Mouse (Mus musculus): ENCODE measurements around the gene Olfr619. TPM values are rescaled to one million over a fixed set of nuclear protein-coding genes. Genes with fewer than 3 reads are reported as not detected.

Gene Olfr619
- polyA plus RNA-seq (2015; fragmentation: Nextera tagmentation; extraction: Ambion mirVana), result not detected in 2 replicates

GRCm38 (mm10) chr7:103600275-103600674 is at the start of gene Olfr619:
Gene Olfr619 (plus strand): TSS chr7:103600575.
- Histone ChIP-seq H3K27ac (ENCODE audit: low read length) (no peak within 1 kb of the TSS), H3K9me3 (replicated peaks; ENCODE audit: control insufficient read depth, low read length, poor library complexity, severe bottlenecking) (no peaks in the 10 kb centered on the region), H3K27me3 (ENCODE audit: control insufficient read depth, insufficient read depth, low read depth, low read length) (no peaks in the 10 kb centered on the region), H3K36me3 (ENCODE audit: control insufficient read depth, insufficient read depth, low read length) (no peaks in the 10 kb centered on the region), H3K4me1 (ENCODE audit: control insufficient read depth, insufficient read depth, low read length) (no peaks in the 10 kb centered on the region), H3K9ac (ENCODE audit: low read depth, low read length) (no peak within 1 kb of the TSS), H3K4me3 (ENCODE audit: low read depth, low read length) (no peak within 1 kb of the TSS), H3K4me2 (ENCODE audit: low read length) (no peak within 1 kb of the TSS)
- ATAC-seq, result no peak

GRCm38 (mm10) chr7:103555779-103556178 is 44.6 kb upstream of the Olfr619 start, which contains the start of gene Olfr615:
Gene Olfr615 (plus strand): TSS chr7:103556079.
- Histone ChIP-seq H3K9ac (ENCODE audit: low read depth, low read length) (no peak within 1 kb of the TSS), H3K4me2 (ENCODE audit: low read length) (no peak within 1 kb of the TSS), H3K9me3 (replicated peaks; ENCODE audit: control insufficient read depth, low read length, poor library complexity, severe bottlenecking) (no peaks in the 10 kb centered on the region), H3K4me1 (ENCODE audit: control insufficient read depth, insufficient read depth, low read length) (no peaks in the 10 kb centered on the region), H3K36me3 (ENCODE audit: control insufficient read depth, insufficient read depth, low read length) (no peaks in the 10 kb centered on the region), H3K27ac (ENCODE audit: low read length) (no peak within 1 kb of the TSS), H3K27me3 (ENCODE audit: control insufficient read depth, insufficient read depth, low read depth, low read length) (no peaks in the 10 kb centered on the region), H3K4me3 (ENCODE audit: low read depth, low read length) (no peak within 1 kb of the TSS)
- no peak for ATAC-seq
- WGBS, result 90% methylated on average over 2 of the region's 2 CpGs

GRCm38 (mm10) chr7:103569043-103569442 is 31.3 kb upstream of the Olfr619 start, which contains the start of gene Olfr616:
Gene Olfr616 (minus strand): TSS chr7:103569143.
- ATAC-seq, result no peak
- no peaks in the 10 kb centered on the region for H3K4me1 ChIP-seq (ENCODE audit: control insufficient read depth, insufficient read depth, low read length)
- no peaks in the 10 kb centered on the region for H3K36me3 ChIP-seq (ENCODE audit: control insufficient read depth, insufficient read depth, low read length)
- H3K27me3 ChIP-seq (ENCODE audit: control insufficient read depth, insufficient read depth, low read depth, low read length), result no peaks in the 10 kb centered on the region
- WGBS, result 78% methylated on average over 3 of the region's 3 CpGs
- H3K9me3 ChIP-seq (replicated peaks; ENCODE audit: control insufficient read depth, low read length, poor library complexity, severe bottlenecking), result no peaks in the 10 kb centered on the region
- H3K9ac ChIP-seq (ENCODE audit: low read depth, low read length), result no peak within 1 kb of the TSS
- H3K27ac ChIP-seq (ENCODE audit: low read length), result no peak within 1 kb of the TSS
- no peak within 1 kb of the TSS for H3K4me2 ChIP-seq (ENCODE audit: low read length)
- no peak within 1 kb of the TSS for H3K4me3 ChIP-seq (ENCODE audit: low read depth, low read length)

- Histone ChIP-seq H3K9ac (ENCODE audit: low read depth, low read length) (no peak within 1 kb of the TSS), H3K4me2 (ENCODE audit: low read length) (no peak within 1 kb of the TSS), H3K9me3 (replicated peaks; ENCODE audit: control insufficient read depth, low read length, poor library complexity, severe bottlenecking) (no peaks in the 10 kb centered on the region), H3K4me3 (ENCODE audit: low read depth, low read length) (no peak within 1 kb of the TSS), H3K27ac (ENCODE audit: low read length) (no peak within 1 kb of the TSS), H3K4me1 (ENCODE audit: control insufficient read depth, insufficient read depth, low read length) (no peaks in the 10 kb centered on the region), H3K27me3 (ENCODE audit: control insufficient read depth, insufficient read depth, low read depth, low read length) (no peaks in the 10 kb centered on the region), H3K36me3 (ENCODE audit: control insufficient read depth, insufficient read depth, low read length) (no peaks in the 10 kb centered on the region)
- WGBS, result 91% methylated on average over 1 of the region's 1 CpGs
- no peak for ATAC-seq
Observed at GRCm38 (mm10) chr7:103572761-103573160, 27.6 kb upstream of the Olfr619 start, which contains the start of gene Olfr617. Gene Olfr617 (plus strand): TSS chr7:103573061.

- ATAC-seq, result no peak
- no peak within 1 kb of the TSS for H3K4me2 ChIP-seq (ENCODE audit: low read length)
- 57% methylated on average over 2 of the region's 2 CpGs for WGBS
- no peaks in the 10 kb centered on the region for H3K27me3 ChIP-seq (ENCODE audit: control insufficient read depth, insufficient read depth, low read depth, low read length)
- H3K36me3 ChIP-seq (ENCODE audit: control insufficient read depth, insufficient read depth, low read length), result no peaks in the 10 kb centered on the region
- H3K4me3 ChIP-seq (ENCODE audit: low read depth, low read length), result no peak within 1 kb of the TSS
- no peak within 1 kb of the TSS for H3K27ac ChIP-seq (ENCODE audit: low read length)
- H3K9ac ChIP-seq (ENCODE audit: low read depth, low read length), result no peak within 1 kb of the TSS
- no peaks in the 10 kb centered on the region for H3K9me3 ChIP-seq (replicated peaks; ENCODE audit: control insufficient read depth, low read length, poor library complexity, severe bottlenecking)
- H3K4me1 ChIP-seq (ENCODE audit: control insufficient read depth, insufficient read depth, low read length), result no peaks in the 10 kb centered on the region
Observed at GRCm38 (mm10) chr7:103589803-103590202, 10.6 kb upstream of the Olfr619 start, which contains the start of gene Olfr618. Gene Olfr618 (plus strand): TSS chr7:103590103.

GRCm38 (mm10) chr7:103607425-103607824 is 7.0 kb downstream of the Olfr619 start:
- H3K27me3 ChIP-seq (ENCODE audit: control insufficient read depth, insufficient read depth, low read depth, low read length), result no peaks in the 10 kb centered on the region
- no peak for ATAC-seq
- no peaks in the 10 kb centered on the region for H3K9me3 ChIP-seq (replicated peaks; ENCODE audit: control insufficient read depth, low read length, poor library complexity, severe bottlenecking)
- 92% methylated on average over 2 of the region's 2 CpGs for WGBS
- H3K27ac ChIP-seq (ENCODE audit: low read length), result no peak overlapping the region
- H3K4me1 ChIP-seq (ENCODE audit: control insufficient read depth, insufficient read depth, low read length), result no peaks in the 10 kb centered on the region
- H3K4me3 ChIP-seq (ENCODE audit: low read depth, low read length), result no peak overlapping the region
- no peak overlapping the region for H3K4me2 ChIP-seq (ENCODE audit: low read length)
- H3K36me3 ChIP-seq (ENCODE audit: control insufficient read depth, insufficient read depth, low read length), result no peaks in the 10 kb centered on the region
- H3K9ac ChIP-seq (ENCODE audit: low read depth, low read length), result no peak overlapping the region

- no peak within 1 kb of the TSS for H3K4me2 ChIP-seq (ENCODE audit: low read length)
- H3K9me3 ChIP-seq (replicated peaks; ENCODE audit: control insufficient read depth, low read length, poor library complexity, severe bottlenecking), result no peaks in the 10 kb centered on the region
- no peak within 1 kb of the TSS for H3K27ac ChIP-seq (ENCODE audit: low read length)
- WGBS, result 83% methylated on average over 2 of the region's 2 CpGs
- ATAC-seq, result no peak
- no peak within 1 kb of the TSS for H3K9ac ChIP-seq (ENCODE audit: low read depth, low read length)
- no peak within 1 kb of the TSS for H3K4me3 ChIP-seq (ENCODE audit: low read depth, low read length)
- no peaks in the 10 kb centered on the region for H3K36me3 ChIP-seq (ENCODE audit: control insufficient read depth, insufficient read depth, low read length)
- no peaks in the 10 kb centered on the region for H3K27me3 ChIP-seq (ENCODE audit: control insufficient read depth, insufficient read depth, low read depth, low read length)
- no peaks in the 10 kb centered on the region for H3K4me1 ChIP-seq (ENCODE audit: control insufficient read depth, insufficient read depth, low read length)
Observed at GRCm38 (mm10) chr7:103612434-103612833, 12.1 kb downstream of the Olfr619 start, which contains the start of gene Olfr620. Gene Olfr620 (minus strand): TSS chr7:103612534.

GRCm38 (mm10) chr7:103636795-103637194 is 36.4 kb downstream of the Olfr619 start:
- no peak overlapping the region for H3K27ac ChIP-seq (ENCODE audit: low read length)
- H3K4me2 ChIP-seq (ENCODE audit: low read length), result no peak overlapping the region
- H3K4me1 ChIP-seq (ENCODE audit: control insufficient read depth, insufficient read depth, low read length), result no peaks in the 10 kb centered on the region
- H3K36me3 ChIP-seq (ENCODE audit: control insufficient read depth, insufficient read depth, low read length), result no peaks in the 10 kb centered on the region
- ATAC-seq, result no peak
- H3K9me3 ChIP-seq (replicated peaks; ENCODE audit: control insufficient read depth, low read length, poor library complexity, severe bottlenecking), result no peaks in the 10 kb centered on the region
- H3K27me3 ChIP-seq (ENCODE audit: control insufficient read depth, insufficient read depth, low read depth, low read length), result no peaks in the 10 kb centered on the region
- H3K4me3 ChIP-seq (ENCODE audit: low read depth, low read length), result no peak overlapping the region
- H3K9ac ChIP-seq (ENCODE audit: low read depth, low read length), result no peak overlapping the region

GRCm38 (mm10) chr7:103642602-103643001 is 42.2 kb downstream of the Olfr619 start, which contains the start of gene Olfr622:
Gene Olfr622 (minus strand): TSS chr7:103642702.
- H3K36me3 ChIP-seq (ENCODE audit: control insufficient read depth, insufficient read depth, low read length), result no peaks in the 10 kb centered on the region
- no peak within 1 kb of the TSS for H3K9ac ChIP-seq (ENCODE audit: low read depth, low read length)
- H3K27ac ChIP-seq (ENCODE audit: low read length), result no peak within 1 kb of the TSS
- 84% methylated on average over 1 of the region's 1 CpGs for WGBS
- no peaks in the 10 kb centered on the region for H3K9me3 ChIP-seq (replicated peaks; ENCODE audit: control insufficient read depth, low read length, poor library complexity, severe bottlenecking)
- no peak for ATAC-seq
- H3K27me3 ChIP-seq (ENCODE audit: control insufficient read depth, insufficient read depth, low read depth, low read length), result no peaks in the 10 kb centered on the region
- H3K4me2 ChIP-seq (ENCODE audit: low read length), result no peak within 1 kb of the TSS
- H3K4me3 ChIP-seq (ENCODE audit: low read depth, low read length), result no peak within 1 kb of the TSS
- H3K4me1 ChIP-seq (ENCODE audit: control insufficient read depth, insufficient read depth, low read length), result no peaks in the 10 kb centered on the region

All from midbrain, embryonic 16.5 days (tissue).